Mouse (Mus musculus) bone marrow macrophage, adult 2 months (primary cell): Measurements from ENCODE around the gene Tacc2.

Experiments
- CTCF ChIP-seq: IDR thresholded peaks from 2 replicates; pipeline ENCODE4 v1.5.1; 2012; ENCODE audit warnings: low read depth, mild to moderate bottlenecking, low read length, moderate library complexity
- POLR2A ChIP-seq: IDR thresholded peaks from 2 replicates; pipeline ENCODE4 v1.6.1; 2012; ENCODE audit warnings: mild to moderate bottlenecking, low read depth, low read length, borderline replicate concordance

- no peak for TF ChIP-seq CTCF
- TF ChIP-seq POLR2A: no peak
These were observed 231.5 kb downstream of the Tacc2 start for GRCm38 (mm10) chr7:130808694-130809093.
